Mouse (Mus musculus): ENCODE data around the gene Esrp2. TPM values are rescaled to one million over a fixed set of nuclear protein-coding genes. Genes with fewer than 3 reads are reported as not detected.

The Esrp2 gene
- polyA plus RNA-seq, 1 experiment from 2014 or later = 2.3 TPM

DNA sequence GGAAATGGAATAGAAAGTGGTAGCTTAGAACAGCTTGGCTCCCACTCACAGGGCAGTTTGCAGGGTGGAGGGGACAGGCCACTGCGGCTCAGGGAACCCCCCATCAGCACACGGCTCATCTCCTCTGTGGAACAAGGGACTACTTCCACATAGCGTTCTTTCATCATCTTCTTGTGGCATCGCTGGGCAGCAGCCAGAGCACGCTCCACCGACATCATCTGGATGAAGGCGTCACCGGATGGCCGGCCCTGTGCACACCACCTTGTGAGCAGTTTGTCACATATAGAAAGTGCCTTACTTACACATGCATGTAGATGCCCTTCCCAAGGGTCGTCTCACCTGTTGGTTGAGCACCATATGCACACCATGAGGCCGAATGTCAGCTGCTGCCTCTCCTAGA lies 4.4 kb downstream of the Esrp2 start:
- Histone ChIP-seq H3K36me3 (ENCODE audit: control insufficient read depth, insufficient read depth, low read length) (no peaks in the 10 kb centered on the region), H3K27me3 (ENCODE audit: control insufficient read depth, insufficient read depth, low read length) (peaks cover 37% of the 10 kb centered on the region), H3K9me3 (ENCODE audit: control insufficient read depth, low read length) (no peaks in the 10 kb centered on the region), H3K27ac (ENCODE audit: low read depth, low read length) (no peak overlapping the region), H3K4me1 (replicated peaks; ENCODE audit: control insufficient read depth, insufficient read depth, low read length) (peaks cover 11% of the 10 kb centered on the region; the same call in 1 of the 2 replicates), H3K4me3 (ENCODE audit: low read depth, low read length) (no peak overlapping the region), H3K9ac (ENCODE audit: low read length) (no peak overlapping the region), H3K4me2 (ENCODE audit: low read depth, low read length, severe bottlenecking) (no peak overlapping the region)
- 93% methylated on average over 11 of the region's 11 CpGs for WGBS
- ATAC-seq (replicated peaks; ENCODE audit: low FRiP score) = no peak
- no peak for DNase-seq (ENCODE audit: low spot score)

DNA sequence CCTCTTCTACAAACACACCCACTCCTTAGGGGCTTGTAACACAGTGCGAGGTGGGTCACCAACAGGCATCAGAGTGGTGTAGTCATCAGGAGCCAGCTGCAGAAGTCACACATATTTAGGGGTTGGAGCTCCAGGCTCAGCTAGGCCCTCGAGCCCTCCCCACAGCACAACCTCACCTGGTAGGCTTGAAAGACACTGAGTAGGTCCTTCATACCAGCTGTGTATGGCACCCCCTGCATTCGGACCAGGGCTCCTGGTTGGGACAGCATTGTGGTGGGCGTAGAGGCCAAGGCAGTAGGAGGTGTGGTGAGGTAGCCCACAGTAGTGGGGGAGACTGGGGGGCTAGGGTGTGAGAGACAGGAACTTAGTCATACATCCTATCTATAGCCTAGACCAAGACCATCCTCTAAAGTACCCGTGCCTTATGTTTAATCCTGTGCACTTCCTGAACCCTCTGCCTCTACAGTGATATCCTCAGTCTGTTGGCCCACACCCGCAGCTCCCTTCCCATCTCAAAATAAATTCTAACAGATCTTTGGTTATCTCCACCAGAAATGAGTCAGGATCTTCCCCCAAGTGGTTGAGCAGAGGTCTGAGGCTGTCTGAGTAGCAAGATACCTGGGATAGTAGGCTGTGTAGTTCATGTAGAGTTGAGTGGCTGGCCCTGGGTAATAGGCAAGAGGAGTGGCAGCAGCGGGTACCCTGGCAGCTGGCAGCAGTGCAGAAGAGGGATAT lies 5.1 kb downstream of the Esrp2 start:
- H3K4me2 ChIP-seq (ENCODE audit: low read depth, low read length, severe bottlenecking) = no peak overlapping the region
- no peak overlapping the region for H3K9ac ChIP-seq (ENCODE audit: low read length)
- H3K9me3 ChIP-seq (ENCODE audit: control insufficient read depth, low read length) = no peaks in the 10 kb centered on the region
- H3K27me3 ChIP-seq (ENCODE audit: control insufficient read depth, insufficient read depth, low read length) = peaks cover 30% of the 10 kb centered on the region
- DNase-seq (ENCODE audit: low spot score) (no peak), ATAC-seq (replicated peaks; ENCODE audit: low FRiP score) (no peak)
- WGBS = 93% methylated on average over 7 of the region's 7 CpGs
- no peak overlapping the region for H3K4me3 ChIP-seq (ENCODE audit: low read depth, low read length)
- no peaks in the 10 kb centered on the region for H3K36me3 ChIP-seq (ENCODE audit: control insufficient read depth, insufficient read depth, low read length)
- H3K4me1 ChIP-seq (replicated peaks; ENCODE audit: control insufficient read depth, insufficient read depth, low read length) = peaks cover 6% of the 10 kb centered on the region; the same call in 1 of the 2 replicates
- H3K27ac ChIP-seq (ENCODE audit: low read depth, low read length) = no peak overlapping the region

- Histone ChIP-seq H3K9ac (ENCODE audit: low read length) (no peak overlapping the region), H3K27me3 (ENCODE audit: control insufficient read depth, insufficient read depth, low read length) (peaks cover 24% of the 10 kb centered on the region), H3K9me3 (ENCODE audit: control insufficient read depth, low read length) (no peaks in the 10 kb centered on the region), H3K4me2 (ENCODE audit: low read depth, low read length, severe bottlenecking) (no peak overlapping the region), H3K36me3 (ENCODE audit: control insufficient read depth, insufficient read depth, low read length) (no peaks in the 10 kb centered on the region), H3K4me1 (replicated peaks; ENCODE audit: control insufficient read depth, insufficient read depth, low read length) (no peaks in the 10 kb centered on the region; the same call in 1 of the 2 replicates), H3K27ac (ENCODE audit: low read depth, low read length) (no peak overlapping the region), H3K4me3 (ENCODE audit: low read depth, low read length) (no peak overlapping the region)
- WGBS = 92% methylated on average over 4 of the region's 4 CpGs
- DNase-seq (ENCODE audit: low spot score) = no peak
- no peak for ATAC-seq (replicated peaks; ENCODE audit: low FRiP score)
These were observed 5.8 kb downstream of the Esrp2 start for GRCm38 (mm10) chr8:106131021-106131420.

DNA sequence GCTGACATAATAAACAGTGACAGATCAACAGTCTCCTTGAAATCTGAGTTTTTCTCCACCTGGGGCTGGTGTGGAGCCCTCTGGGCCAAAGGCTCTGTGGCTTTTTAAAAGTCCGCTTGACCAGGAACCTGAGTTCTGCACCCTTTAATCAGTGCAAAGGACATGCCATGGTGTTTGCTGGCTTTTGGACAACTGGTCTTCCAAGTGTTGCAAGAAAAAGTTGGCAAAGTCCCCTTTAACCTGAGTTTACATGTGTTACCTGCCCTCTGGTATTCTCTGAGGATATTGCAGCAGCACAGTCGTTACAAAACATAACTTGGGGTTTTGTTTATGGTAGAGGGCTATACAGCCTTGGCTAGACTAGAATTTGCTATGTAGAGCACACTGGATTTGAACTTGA lies 6.3 kb downstream of the Esrp2 start:
- Histone ChIP-seq H3K27me3 (ENCODE audit: control insufficient read depth, insufficient read depth, low read length) (peaks cover 19% of the 10 kb centered on the region), H3K4me3 (ENCODE audit: low read depth, low read length) (no peak overlapping the region), H3K27ac (ENCODE audit: low read depth, low read length) (no peak overlapping the region), H3K9ac (ENCODE audit: low read length) (no peak overlapping the region), H3K4me1 (replicated peaks; ENCODE audit: control insufficient read depth, insufficient read depth, low read length) (no peaks in the 10 kb centered on the region), H3K36me3 (ENCODE audit: control insufficient read depth, insufficient read depth, low read length) (no peaks in the 10 kb centered on the region), H3K4me2 (ENCODE audit: low read depth, low read length, severe bottlenecking) (no peak overlapping the region), H3K9me3 (ENCODE audit: control insufficient read depth, low read length) (no peaks in the 10 kb centered on the region)
- DNase-seq (ENCODE audit: low spot score) = no peak
- no peak for ATAC-seq (replicated peaks; ENCODE audit: low FRiP score)
- WGBS = 84% methylated on average over 2 of the region's 2 CpGs

- Histone ChIP-seq H3K9me3 (ENCODE audit: control insufficient read depth, low read length) (no peaks in the 10 kb centered on the region), H3K9ac (ENCODE audit: low read length) (no peak overlapping the region), H3K36me3 (ENCODE audit: control insufficient read depth, insufficient read depth, low read length) (no peaks in the 10 kb centered on the region), H3K4me3 (ENCODE audit: low read depth, low read length) (no peak overlapping the region), H3K27ac (ENCODE audit: low read depth, low read length) (no peak overlapping the region), H3K27me3 (ENCODE audit: control insufficient read depth, insufficient read depth, low read length) (peaks cover 14% of the 10 kb centered on the region), H3K4me2 (ENCODE audit: low read depth, low read length, severe bottlenecking) (no peak overlapping the region), H3K4me1 (replicated peaks; ENCODE audit: control insufficient read depth, insufficient read depth, low read length) (no peaks in the 10 kb centered on the region)
- ATAC-seq (replicated peaks; ENCODE audit: low FRiP score) (no peak), DNase-seq (ENCODE audit: low spot score) (no peak)
- 77% methylated on average over 2 of the region's 2 CpGs for WGBS
These were observed 6.8 kb downstream of the Esrp2 start for GRCm38 (mm10) chr8:106129997-106130396.

- H3K4me2 ChIP-seq (ENCODE audit: low read depth, low read length, severe bottlenecking) = no peak overlapping the region
- ATAC-seq (replicated peaks; ENCODE audit: low FRiP score) = no peak
- H3K27ac ChIP-seq (ENCODE audit: low read depth, low read length) = no peak overlapping the region
- H3K36me3 ChIP-seq (ENCODE audit: control insufficient read depth, insufficient read depth, low read length) = no peaks in the 10 kb centered on the region
- no peaks in the 10 kb centered on the region for H3K4me1 ChIP-seq (replicated peaks; ENCODE audit: control insufficient read depth, insufficient read depth, low read length)
- H3K27me3 ChIP-seq (ENCODE audit: control insufficient read depth, insufficient read depth, low read length) = peaks cover 7% of the 10 kb centered on the region
- no peak overlapping the region for H3K9ac ChIP-seq (ENCODE audit: low read length)
- no peak for DNase-seq (ENCODE audit: low spot score)
- H3K9me3 ChIP-seq (ENCODE audit: control insufficient read depth, low read length) = no peaks in the 10 kb centered on the region
- no peak overlapping the region for H3K4me3 ChIP-seq (ENCODE audit: low read depth, low read length)
These were observed 7.4 kb downstream of the Esrp2 start for GRCm38 (mm10) chr8:106129232-106129930.

- H3K36me3 ChIP-seq (ENCODE audit: control insufficient read depth, insufficient read depth, low read length) = no peaks in the 10 kb centered on the region
- 91% methylated on average over 10 of the region's 10 CpGs for WGBS
These were observed 8.8 kb downstream of the Esrp2 start for GRCm38 (mm10) chr8:106127882-106128410.

GRCm38 (mm10) chr8:106127054-106127453 lies 9.7 kb downstream of the Esrp2 start:
- DNase-seq (ENCODE audit: low spot score) = no peak
- 79% methylated on average over 3 of the region's 3 CpGs for WGBS

More at GRCm38 (mm10) chr8:106127882-106128410, 8.8 kb downstream of the Esrp2 start:
- H3K27me3 ChIP-seq (ENCODE audit: control insufficient read depth, insufficient read depth, low read length) = no peaks in the 10 kb centered on the region
- no peaks in the 10 kb centered on the region for H3K4me1 ChIP-seq (replicated peaks; ENCODE audit: control insufficient read depth, insufficient read depth, low read length)
- no peak overlapping the region for H3K4me2 ChIP-seq (ENCODE audit: low read depth, low read length, severe bottlenecking)
- DNase-seq (ENCODE audit: low spot score) = no peak
- no peaks in the 10 kb centered on the region for H3K9me3 ChIP-seq (ENCODE audit: control insufficient read depth, low read length)
- no peak for ATAC-seq (replicated peaks; ENCODE audit: low FRiP score)
- H3K4me3 ChIP-seq (ENCODE audit: low read depth, low read length) = no peak overlapping the region
- H3K27ac ChIP-seq (ENCODE audit: low read depth, low read length) = no peak overlapping the region
- H3K9ac ChIP-seq (ENCODE audit: low read length) = no peak overlapping the region

More at GRCm38 (mm10) chr8:106127054-106127453, 9.7 kb downstream of the Esrp2 start:
- no peak overlapping the region for H3K27ac ChIP-seq (ENCODE audit: low read depth, low read length)
- H3K27me3 ChIP-seq (ENCODE audit: control insufficient read depth, insufficient read depth, low read length) = no peaks in the 10 kb centered on the region
- no peak overlapping the region for H3K4me2 ChIP-seq (ENCODE audit: low read depth, low read length, severe bottlenecking)
- no peaks in the 10 kb centered on the region for H3K36me3 ChIP-seq (ENCODE audit: control insufficient read depth, insufficient read depth, low read length)
- H3K9ac ChIP-seq (ENCODE audit: low read length) = no peak overlapping the region
- no peak for ATAC-seq (replicated peaks; ENCODE audit: low FRiP score)
- H3K4me3 ChIP-seq (ENCODE audit: low read depth, low read length) = no peak overlapping the region
- H3K4me1 ChIP-seq (replicated peaks; ENCODE audit: control insufficient read depth, insufficient read depth, low read length) = no peaks in the 10 kb centered on the region
- no peaks in the 10 kb centered on the region for H3K9me3 ChIP-seq (ENCODE audit: control insufficient read depth, low read length)

All from forebrain, embryonic 11.5 days (tissue).